Mouse (Mus musculus) inflammation-experienced regulatory T-cells, adult 6 months (primary cell): ENCODE measurements around the gene Rad23a. TPM values are rescaled to one million over a fixed set of nuclear protein-coding genes. Genes with fewer than 3 reads are reported as not detected.

Experiments used
- ATAC-seq: one replicate; pipeline ENCODE4 v1.8.0; 2017
- polyA plus RNA-seq, 3 experiments: library from polyadenylated mRNA; unstranded; fragments of 100-300 nt; shearing (Covaris generic); gene quantifications; one replicate each; pipeline ENCODE4 v1.2.1; 2017

Rad23a gene
- polyA plus RNA-seq, 3 experiments from 2014 or later, result 128 to 152 (median 145) TPM

DNA sequence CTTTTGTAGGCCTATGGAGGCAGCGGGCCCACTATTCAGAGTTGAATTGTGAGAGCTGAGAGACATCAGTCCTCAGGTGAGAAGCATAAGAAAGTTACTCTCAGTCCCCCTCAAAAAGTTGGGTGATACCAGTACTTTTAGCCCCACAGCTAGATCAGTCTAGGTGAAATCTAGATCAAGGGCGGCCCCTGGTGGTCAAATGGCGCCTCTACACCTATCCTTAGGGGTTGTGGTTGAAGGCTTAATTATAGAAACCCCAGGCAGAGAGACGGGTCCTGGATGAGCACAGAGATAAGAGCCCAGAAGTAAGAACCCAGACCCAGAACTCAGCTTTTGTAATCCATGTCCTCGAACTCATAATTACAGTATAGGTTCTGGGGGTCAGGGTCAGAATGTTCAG, 27.4 kb downstream of the Rad23a start:
- peak; percentile 84 for ATAC-seq

DNA sequence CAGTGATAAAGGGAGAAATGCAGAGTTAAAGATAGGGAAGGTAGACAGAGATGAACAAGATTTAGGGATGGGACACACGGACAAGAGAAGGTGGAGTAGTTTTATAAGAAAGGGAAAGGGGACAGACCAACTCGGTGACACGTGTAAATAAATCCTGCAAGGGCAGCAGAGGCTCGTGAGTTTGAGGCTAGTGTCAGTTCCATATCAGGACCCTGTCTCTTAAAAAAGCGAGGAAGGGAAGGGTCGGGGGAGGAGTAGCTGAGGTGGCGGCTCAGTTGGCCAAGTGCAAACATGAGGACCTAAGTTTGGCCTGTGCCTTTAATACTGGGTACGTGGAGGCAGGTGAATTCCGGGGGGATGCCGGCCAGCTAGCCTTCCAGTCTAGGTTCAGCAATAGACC, 29.2 kb downstream of the Rad23a start:
- ATAC-seq, result no peak

DNA sequence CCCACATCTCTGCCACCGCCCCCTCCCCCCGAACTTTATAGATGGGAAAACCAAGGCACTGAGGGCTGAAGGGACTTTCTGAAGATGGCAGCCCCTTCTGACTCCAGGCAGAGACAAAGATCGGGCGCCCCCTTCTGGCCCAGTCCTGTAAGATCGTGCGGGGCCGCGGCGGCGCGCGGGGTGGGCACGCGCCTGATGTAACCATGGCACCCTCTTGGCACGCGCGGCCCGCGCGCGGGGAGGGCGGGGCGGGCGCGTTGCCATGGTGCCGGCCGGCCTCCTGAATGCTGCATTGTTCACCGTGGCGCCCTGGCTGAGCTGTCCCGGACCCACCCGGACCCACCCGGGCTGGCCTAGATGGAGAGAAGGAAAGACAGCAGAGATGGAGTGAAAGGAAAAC, 29.6 kb downstream of the Rad23a start:
- peak; percentile 54 for ATAC-seq

DNA sequence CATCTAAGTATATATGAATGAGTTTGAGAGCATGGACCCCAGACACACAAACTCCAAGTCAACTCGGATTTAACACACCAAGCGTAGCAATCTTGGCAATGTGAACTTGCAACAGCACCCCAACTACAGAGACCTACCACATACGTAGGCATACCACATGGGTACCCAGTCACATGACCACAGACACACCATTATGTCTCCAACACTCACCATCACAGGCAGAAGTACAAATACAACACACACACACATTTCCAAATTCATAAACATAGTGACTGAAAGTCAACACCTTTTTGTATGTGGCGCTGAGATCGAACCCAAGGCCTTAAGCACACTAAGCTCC, 30.6 kb downstream of the Rad23a start:
- ATAC-seq, result no peak

- no peak for ATAC-seq
These were observed 31.1 kb downstream of the Rad23a start for GRCm38 (mm10) chr8:84809109-84809940.

- no peak for ATAC-seq
These were observed 34.4 kb downstream of the Rad23a start for GRCm38 (mm10) chr8:84806031-84806430.

- peak; percentile 52 for ATAC-seq
These were observed 40.2 kb downstream of the Rad23a start, which contains the start of gene Nfix for GRCm38 (mm10) chr8:84799999-84800831. Nfix (minus strand) TSS chr8:84800344.

- ATAC-seq, result no peak
These were observed 41.1 kb downstream of the Rad23a start for GRCm38 (mm10) chr8:84799136-84799931.

DNA sequence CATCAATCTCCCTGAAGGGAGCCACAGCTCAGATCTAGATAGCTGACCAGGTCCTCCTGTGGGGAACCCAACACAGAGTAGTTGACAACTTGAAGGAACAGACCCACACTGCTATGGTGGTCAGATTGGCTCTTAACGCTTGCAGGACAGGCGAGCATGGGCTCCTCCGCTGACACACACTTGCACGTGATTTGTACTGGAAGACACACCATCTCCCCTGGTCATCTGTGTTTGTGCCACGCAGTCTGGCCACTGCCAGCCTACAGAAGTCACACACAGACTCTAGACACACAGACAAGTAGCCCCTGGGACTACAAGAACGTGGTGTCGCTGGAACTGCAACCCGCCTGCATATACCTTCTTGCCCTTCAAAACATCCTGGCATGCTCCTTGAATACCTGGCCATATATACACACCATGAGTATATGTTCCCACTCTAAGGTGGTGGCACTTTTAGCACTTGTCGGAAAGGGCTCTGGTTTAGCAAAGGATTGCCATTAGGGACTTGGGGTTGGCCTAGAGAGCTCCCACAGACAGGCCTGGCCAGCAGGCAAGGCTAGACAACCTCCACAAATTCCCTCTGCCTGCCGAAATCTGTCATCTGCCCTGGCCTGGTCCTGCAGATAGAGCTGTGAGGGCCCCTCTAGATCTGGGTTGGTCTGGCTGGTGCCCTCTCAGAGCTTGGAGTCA, 41.9 kb downstream of the Rad23a start:
- ATAC-seq, result no peak

DNA sequence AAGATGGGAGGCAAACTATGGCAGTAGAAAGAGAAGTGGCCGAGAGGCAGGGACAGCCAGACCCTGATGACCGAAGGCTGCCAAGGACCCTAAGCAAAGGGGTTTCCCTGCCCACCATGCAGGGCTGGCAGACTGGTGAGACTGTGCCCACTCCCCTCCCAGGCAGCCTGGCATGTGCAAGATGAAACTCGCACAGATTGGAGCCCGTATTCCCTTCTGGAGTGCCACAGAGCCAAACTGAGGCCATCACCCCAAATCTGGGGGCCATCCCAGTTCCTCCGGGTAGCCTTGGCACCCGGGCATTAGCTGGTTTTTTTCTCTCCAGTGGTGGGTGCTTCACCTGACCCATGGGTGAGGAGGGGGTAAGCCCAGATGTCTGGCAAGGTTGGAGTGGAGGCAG, 42.5 kb downstream of the Rad23a start:
- no peak for ATAC-seq

DNA sequence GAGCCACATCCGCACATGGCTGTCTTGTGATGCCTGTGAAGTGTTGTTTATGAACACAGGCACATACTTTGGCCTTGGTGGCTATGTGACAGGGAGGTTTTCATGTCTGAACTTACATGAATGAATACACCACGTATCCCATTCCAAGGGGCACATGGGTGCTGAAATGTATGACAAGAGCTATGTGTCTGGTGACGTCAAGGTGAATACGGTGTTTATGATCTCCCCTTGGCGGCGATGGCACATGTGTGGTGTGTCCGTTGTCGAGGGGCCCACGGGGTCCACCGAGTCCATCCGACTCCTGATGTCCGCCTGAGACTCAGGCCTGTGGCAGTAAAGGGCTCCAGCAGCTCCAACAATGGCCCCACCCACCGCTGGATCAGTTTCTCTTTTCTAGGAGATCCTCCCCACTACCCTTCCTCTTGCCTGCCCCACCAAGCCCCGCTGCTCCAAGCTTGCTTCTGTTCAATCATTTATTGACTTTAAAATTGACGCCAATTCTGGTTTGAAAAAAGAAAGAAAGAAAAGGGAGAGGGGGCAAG, 43.1 kb downstream of the Rad23a start:
- no peak for ATAC-seq

GRCm38 (mm10) chr8:84794486-84794885, 46.0 kb downstream of the Rad23a start:
- ATAC-seq, result no peak

- ATAC-seq, result no peak
These were observed 46.5 kb downstream of the Rad23a start for GRCm38 (mm10) chr8:84793791-84794485.

DNA sequence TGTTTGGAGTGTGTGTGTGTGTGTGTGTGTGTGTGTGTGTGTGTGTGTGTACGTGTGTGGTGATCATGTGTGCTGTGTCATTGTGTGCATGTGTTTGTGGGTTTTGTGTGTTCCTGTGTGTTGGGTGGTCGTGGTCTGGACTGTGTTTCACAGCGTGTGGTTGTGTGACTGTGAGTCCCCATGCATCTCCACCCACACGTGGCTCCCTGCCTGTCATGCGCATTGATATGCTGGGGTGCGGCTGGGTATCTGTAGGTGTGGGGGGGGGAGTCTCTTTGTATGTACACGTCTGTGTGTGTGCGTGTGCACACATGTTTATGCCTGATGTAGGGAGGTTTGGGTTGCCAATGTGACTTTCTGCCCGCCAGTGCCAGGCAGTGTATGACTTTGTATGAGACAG, 47.3 kb downstream of the Rad23a start:
- ATAC-seq, result no peak

- ATAC-seq, result no peak
These were observed 48.0 kb downstream of the Rad23a start for GRCm38 (mm10) chr8:84792429-84792947.

DNA sequence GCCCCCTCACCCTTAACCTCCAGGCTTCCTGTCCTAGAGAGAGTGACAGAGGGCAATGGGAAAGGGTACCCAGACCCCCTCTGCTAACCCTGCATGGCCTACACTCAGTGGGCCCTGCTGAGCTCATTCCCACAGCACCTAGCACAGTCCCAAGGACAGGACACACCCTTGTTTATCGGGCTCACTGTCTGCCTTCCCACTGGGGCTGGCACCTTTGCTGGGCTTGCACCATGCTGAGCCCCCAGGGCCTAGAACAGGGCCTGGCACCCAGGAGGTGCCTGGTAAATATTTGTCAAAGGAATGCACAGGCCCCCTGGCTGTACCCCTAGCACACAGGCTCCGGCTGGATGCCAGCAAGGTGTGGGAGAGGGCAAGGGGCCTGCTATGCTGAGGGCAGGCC, 49.9 kb downstream of the Rad23a start:
- no peak for ATAC-seq

GRCm38 (mm10) chr8:84789855-84790486, 50.5 kb downstream of the Rad23a start:
- ATAC-seq, result no peak

DNA sequence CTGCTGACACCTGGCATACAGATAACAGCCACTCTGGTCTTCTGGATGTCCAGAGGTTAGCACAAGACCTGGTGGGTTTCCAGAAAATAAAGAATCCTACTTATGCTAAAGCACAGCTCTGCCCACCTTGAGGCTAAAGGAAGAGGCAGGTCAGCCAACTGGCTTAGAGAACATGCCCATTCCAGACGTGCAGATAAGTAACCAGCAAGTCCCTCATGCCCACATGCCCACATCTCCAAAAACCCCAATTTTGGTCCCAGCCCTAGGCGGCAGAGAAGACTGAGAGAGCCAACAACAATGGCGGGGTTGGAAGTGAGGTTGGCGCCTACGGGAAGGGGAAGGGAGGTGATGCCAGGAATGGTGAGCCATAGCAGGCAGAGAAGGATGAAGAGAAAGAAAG, 51.1 kb downstream of the Rad23a start:
- ATAC-seq, result no peak

DNA sequence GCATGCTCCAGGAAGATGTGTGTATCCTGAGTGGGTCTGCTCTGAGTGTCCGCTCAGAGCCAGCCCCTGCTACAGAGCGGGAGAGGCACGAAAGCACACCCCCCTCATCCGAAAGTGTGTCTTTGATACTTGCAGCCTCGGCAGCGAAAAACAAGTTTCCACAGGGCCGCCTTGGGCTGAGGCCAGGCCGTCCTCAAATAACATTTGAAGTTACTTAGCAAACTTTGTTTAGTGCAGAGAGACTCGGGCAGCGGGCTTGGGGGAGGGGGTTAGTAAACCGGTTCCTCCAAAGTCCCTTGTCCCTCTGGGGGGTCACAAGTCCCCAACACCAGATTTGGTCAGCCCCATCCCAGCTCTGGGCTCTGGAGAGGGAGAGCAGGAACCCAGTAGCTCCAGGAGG, 51.6 kb downstream of the Rad23a start:
- ATAC-seq, result no peak

- no peak for ATAC-seq
These were observed 52.8 kb downstream of the Rad23a start for GRCm38 (mm10) chr8:84787523-84788302.
